Mouse (Mus musculus) heart, embryonic 14.5 days (tissue): ENCODE results near the gene Olfr237-ps1. TPM values are rescaled to one million over a fixed set of nuclear protein-coding genes. Genes with fewer than 3 reads are reported as not detected.

Experiments used
- ATAC-seq: fragments of 200-750 bp; cut with Nextera tagmentation; 2 replicates; pipeline ENCODE4 v1.8.0; 2017; ENCODE audit warnings: low read depth, moderate TSS enrichment; ENCODE audit not compliant: insufficient number of reproducible peaks, insufficient read depth, low FRiP score
- H3K27ac ChIP-seq, 2 experiments: fragments of 200-500 bp in 1 of 2; fragments of 300-500 bp in 1 of 2; sonication (generic) in 1 of 2; replicated peaks in 1 of 2; 2 replicates each; pipeline ENCODE4 v1.5.1; 2012 to 2014; ENCODE audit warnings: low read depth in 2 of 2, low read length in 2 of 2, control low read depth in 1 of 2, mild to moderate bottlenecking in 1 of 2, mixed read lengths in 1 of 2; ENCODE audit not compliant: control insufficient read depth in 1 of 2, insufficient read depth in 1 of 2
- H3K27me3 ChIP-seq: fragments of 300-500 bp; sonication (generic); 2 replicates; pipeline ENCODE4 v1.6.1; 2014; ENCODE audit warnings: mild to moderate bottlenecking, low read length, control low read depth; ENCODE audit not compliant: control insufficient read depth, insufficient read depth
- H3K36me3 ChIP-seq: fragments of 300-500 bp; sonication (generic); 2 replicates; pipeline ENCODE4 v1.6.1; 2014; ENCODE audit warnings: mild to moderate bottlenecking, control low read depth, low read length, mixed read lengths; ENCODE audit not compliant: control insufficient read depth, insufficient read depth
- H3K4me1 ChIP-seq, 2 experiments: fragments of 200-500 bp in 1 of 2; fragments of 300-500 bp in 1 of 2; sonication (generic) in 1 of 2; 2 replicates each; pipeline ENCODE4 v1.6.1; 2012 to 2014; ENCODE audit warnings: low read length in 2 of 2, control low read depth in 1 of 2, mixed read lengths in 1 of 2; ENCODE audit not compliant: control insufficient read depth in 2 of 2, insufficient read depth in 2 of 2
- H3K4me2 ChIP-seq: fragments of 300-500 bp; sonication (generic); 2 replicates; pipeline ENCODE4 v1.6.1; 2014; ENCODE audit warnings: mild to moderate bottlenecking, low read length
- H3K4me3 ChIP-seq, 2 experiments: fragments of 200-500 bp in 1 of 2; fragments of 300-500 bp in 1 of 2; sonication (generic) in 1 of 2; 2 replicates each; pipeline ENCODE4 v1.5.1; 2012 to 2014; ENCODE audit warnings: low read length in 2 of 2, mild to moderate bottlenecking in 2 of 2, control low read depth in 1 of 2, low read depth in 1 of 2, moderate library complexity in 1 of 2; ENCODE audit not compliant: control insufficient read depth in 1 of 2, insufficient read depth in 1 of 2
- H3K9ac ChIP-seq: fragments of 300-500 bp; sonication (generic); 2 replicates; pipeline ENCODE4 v1.6.1; 2014; ENCODE audit warnings: mild to moderate bottlenecking, low read length
- H3K9me3 ChIP-seq: fragments of 300-500 bp; sonication (generic); 2 replicates; pipeline ENCODE4 v1.6.1; 2016; ENCODE audit warnings: low read length, control low read depth; ENCODE audit not compliant: control insufficient read depth
- WGBS: fragments of 180-500 bp; shearing (Covaris S2); extraction: QIAGEN DNeasy Blood & Tissue Kit; methylation state at CpG from one replicate; pipeline ENCODE4 v1.1.7; 2014; 5-methylcytosine and 5-hydroxymethylcytosine counted together
- polyA plus RNA-seq: library from polyadenylated mRNA; unstranded; fragments of >200 nt; fragmentation: Nextera tagmentation; extraction: Ambion mirVana; gene quantifications from 2 replicates; pipeline ENCODE4 v1.2.1, GENCODE M21; 2014

Olfr237-ps1 gene
- polyA plus RNA-seq, 1 experiment from 2014 or later = not detected

GRCm38 (mm10) chr6:43178584-43179501, 32.5 kb downstream of the Olfr237-ps1 start:
- H3K9ac ChIP-seq = no peak overlapping the region
- no peak for ATAC-seq
- H3K27ac ChIP-seq = no peak overlapping the region
- H3K36me3 ChIP-seq = no peaks in the 10 kb centered on the region
- H3K4me3 ChIP-seq = no peak overlapping the region
- no peaks in the 10 kb centered on the region for H3K27me3 ChIP-seq
- H3K4me1 ChIP-seq = no peaks in the 10 kb centered on the region
- 55% methylated on average over 6 of the region's 6 CpGs for WGBS
- H3K4me2 ChIP-seq = no peak overlapping the region
- no peaks in the 10 kb centered on the region for H3K9me3 ChIP-seq

DNA sequence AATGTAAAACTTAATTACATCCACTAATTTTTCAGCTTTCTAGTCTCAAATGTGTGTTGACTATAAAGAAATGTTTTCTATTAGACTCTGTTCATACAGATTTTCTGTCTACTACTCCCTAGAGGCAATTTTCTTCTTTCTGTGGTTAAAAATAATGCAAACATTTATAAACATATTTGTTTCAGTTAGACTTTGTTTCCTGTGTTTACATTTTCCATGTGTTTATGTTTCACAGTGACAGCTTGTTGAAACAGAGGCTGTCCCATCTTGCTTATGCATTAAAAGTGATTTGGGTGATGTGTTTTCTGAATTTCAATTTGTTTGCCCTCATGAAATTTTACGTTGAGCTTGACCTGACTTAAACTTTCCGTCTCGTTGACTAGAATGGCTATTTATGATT, 44.6 kb downstream of the Olfr237-ps1 start:
- ATAC-seq = no peak
- H3K36me3 ChIP-seq = no peaks in the 10 kb centered on the region
- H3K9me3 ChIP-seq = no peaks in the 10 kb centered on the region
- WGBS = 85% methylated on average over 3 of the region's 3 CpGs
- H3K27ac ChIP-seq = no peak overlapping the region
- H3K4me1 ChIP-seq = no peaks in the 10 kb centered on the region
- H3K4me2 ChIP-seq = no peak overlapping the region
- no peak overlapping the region for H3K4me3 ChIP-seq
- no peaks in the 10 kb centered on the region for H3K27me3 ChIP-seq
- no peak overlapping the region for H3K9ac ChIP-seq

DNA sequence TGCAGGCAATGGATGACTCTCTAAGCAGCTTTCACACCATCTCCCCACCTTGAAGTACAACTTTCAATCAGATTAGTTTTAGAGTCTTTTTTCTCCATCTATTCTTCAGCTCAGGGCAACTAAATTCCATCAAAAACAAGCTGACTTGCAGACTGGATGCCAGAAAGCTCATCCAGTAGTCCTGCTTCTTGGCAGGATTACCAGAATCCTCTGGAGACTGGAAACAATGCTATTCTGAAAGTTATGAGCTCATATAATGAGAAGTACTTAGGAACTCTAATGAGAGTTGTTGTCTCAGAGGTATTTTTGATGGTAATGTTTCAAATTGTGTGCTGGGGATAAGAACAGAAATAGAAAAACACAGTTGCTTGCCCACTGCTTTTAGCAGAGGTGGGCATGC, 50.4 kb downstream of the Olfr237-ps1 start, which contains the start of gene Olfr435:
Gene Olfr435, plus strand, starts transcription at position 366 of the 400 bp plus-strand sequence.
- Histone ChIP-seq H3K4me2 (no peak within 1 kb of the TSS), H3K27me3 (no peaks in the 10 kb centered on the region), H3K27ac (no peak within 1 kb of the TSS), H3K36me3 (no peaks in the 10 kb centered on the region), H3K9me3 (no peaks in the 10 kb centered on the region), H3K4me3 (no peak within 1 kb of the TSS), H3K9ac (no peak within 1 kb of the TSS), H3K4me1 (no peaks in the 10 kb centered on the region)
- no peak for ATAC-seq

- no peak overlapping the region for H3K27ac ChIP-seq
- H3K4me3 ChIP-seq = no peak overlapping the region
- no peaks in the 10 kb centered on the region for H3K9me3 ChIP-seq
- WGBS = 52% methylated on average over 3 of the region's 3 CpGs
- H3K36me3 ChIP-seq = no peaks in the 10 kb centered on the region
- H3K27me3 ChIP-seq = no peaks in the 10 kb centered on the region
- no peak for ATAC-seq
- no peaks in the 10 kb centered on the region for H3K4me1 ChIP-seq
- no peak overlapping the region for H3K4me2 ChIP-seq
- H3K9ac ChIP-seq = no peak overlapping the region
These were observed 51.7 kb downstream of the Olfr237-ps1 start for GRCm38 (mm10) chr6:43198094-43198493.

GRCm38 (mm10) chr6:43202786-43203185, 56.4 kb downstream of the Olfr237-ps1 start:
- ATAC-seq = no peak
- Histone ChIP-seq H3K27me3 (no peaks in the 10 kb centered on the region), H3K4me2 (no peak overlapping the region), H3K4me1 (no peaks in the 10 kb centered on the region), H3K9me3 (no peaks in the 10 kb centered on the region), H3K4me3 (no peak overlapping the region), H3K27ac (no peak overlapping the region), H3K9ac (no peak overlapping the region), H3K36me3 (no peaks in the 10 kb centered on the region)

- no peak overlapping the region for H3K4me3 ChIP-seq
- 56% methylated on average over 2 of the region's 2 CpGs for WGBS
- H3K9ac ChIP-seq = no peak overlapping the region
- H3K36me3 ChIP-seq = no peaks in the 10 kb centered on the region
- H3K27me3 ChIP-seq = no peaks in the 10 kb centered on the region
- no peak overlapping the region for H3K4me2 ChIP-seq
- H3K27ac ChIP-seq = no peak overlapping the region
- ATAC-seq = no peak
- no peaks in the 10 kb centered on the region for H3K9me3 ChIP-seq
- no peaks in the 10 kb centered on the region for H3K4me1 ChIP-seq
These were observed 59.0 kb downstream of the Olfr237-ps1 start for GRCm38 (mm10) chr6:43205355-43205754.
